Mouse (Mus musculus) layer of hippocampus, adult 9-10 months (tissue): Measurements from ENCODE around the gene Aldh3b2.

Experiments used
- DNase-seq: peaks from one replicate; pipeline ENCODE4 v3.0.0; 2022; ENCODE audit warnings: low spot score

Aldh3b2 gene

DNA sequence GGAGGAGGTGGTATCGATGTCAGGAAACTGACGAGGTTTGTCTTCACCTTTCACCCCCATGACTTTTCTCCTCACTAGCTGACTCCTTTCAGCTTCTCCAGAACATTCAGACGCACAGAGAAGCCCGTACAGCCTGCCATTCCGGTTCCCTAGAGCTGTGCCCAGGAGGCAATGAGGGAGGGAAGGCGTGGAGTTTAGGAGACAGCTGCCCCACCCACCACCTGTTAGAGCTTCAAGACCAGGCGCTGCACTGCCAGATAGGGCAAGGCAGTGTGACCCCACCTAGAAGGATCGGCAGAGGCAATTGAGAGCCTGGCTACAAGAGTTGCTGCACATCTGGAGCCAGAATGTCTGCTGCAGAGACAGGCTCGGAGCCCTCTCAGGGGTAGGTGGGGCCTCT, at the start of gene Aldh3b2:
TSS of gene Aldh3b2 (plus strand) at position 100 of the 400 bp plus-strand sequence.
- DNase-seq = no peak

DNA sequence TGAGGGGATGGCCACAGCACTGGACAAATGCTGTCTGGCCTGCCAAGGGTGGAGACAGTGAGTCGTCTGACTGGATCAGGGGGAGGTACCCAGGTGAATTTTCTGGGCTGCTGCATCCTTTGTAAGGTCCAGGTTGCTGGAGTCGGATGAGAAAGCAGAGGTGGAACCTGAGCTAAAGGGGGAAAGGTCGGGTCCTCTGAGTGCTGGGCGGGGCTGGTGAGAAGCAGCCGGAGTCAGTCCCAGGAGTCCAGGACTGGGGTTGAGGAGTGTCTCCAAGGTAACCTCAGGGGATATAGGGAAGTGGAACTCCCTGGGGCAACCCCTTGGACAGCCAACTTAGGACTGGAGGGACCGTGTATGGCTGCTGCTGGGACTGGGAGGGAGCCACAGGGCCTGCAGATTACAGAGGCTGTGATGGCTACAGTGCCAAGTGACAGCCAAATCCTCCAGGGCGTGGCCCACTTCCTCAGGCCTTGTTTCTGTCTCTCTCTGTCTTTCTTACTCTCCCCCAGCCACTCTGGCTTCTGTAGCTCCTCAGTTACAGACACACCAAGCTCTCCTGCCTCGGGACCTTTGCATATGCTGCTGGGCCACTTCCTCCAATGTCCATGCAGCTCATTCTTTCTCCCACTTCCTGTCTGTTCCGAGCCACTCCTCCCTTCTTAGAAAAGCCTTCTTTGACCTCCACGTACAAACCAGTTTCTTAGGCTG, 49.3 kb upstream of the Aldh3b2 start:
- no peak for DNase-seq

DNA sequence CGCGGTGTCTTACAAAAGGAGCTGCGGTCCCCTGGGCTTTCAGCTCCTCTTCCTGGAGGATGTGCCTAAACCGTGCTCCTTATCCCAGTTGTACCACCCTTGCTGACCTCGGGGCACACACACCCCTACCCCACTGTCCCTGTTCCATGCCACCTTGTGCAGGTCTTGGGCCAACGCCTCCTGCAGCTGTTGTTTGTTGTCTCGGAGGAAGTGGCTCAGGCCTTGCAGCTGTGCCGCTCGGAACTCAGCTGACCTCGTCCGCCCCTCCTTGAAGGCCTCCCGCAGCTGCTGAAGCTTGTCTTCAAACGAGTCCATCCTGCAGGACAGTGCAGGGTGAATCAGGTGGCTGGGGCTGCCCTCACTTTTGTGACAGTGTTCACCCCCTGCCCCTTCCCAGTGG, 48.5 kb upstream of the Aldh3b2 start:
- DNase-seq = no peak

DNA sequence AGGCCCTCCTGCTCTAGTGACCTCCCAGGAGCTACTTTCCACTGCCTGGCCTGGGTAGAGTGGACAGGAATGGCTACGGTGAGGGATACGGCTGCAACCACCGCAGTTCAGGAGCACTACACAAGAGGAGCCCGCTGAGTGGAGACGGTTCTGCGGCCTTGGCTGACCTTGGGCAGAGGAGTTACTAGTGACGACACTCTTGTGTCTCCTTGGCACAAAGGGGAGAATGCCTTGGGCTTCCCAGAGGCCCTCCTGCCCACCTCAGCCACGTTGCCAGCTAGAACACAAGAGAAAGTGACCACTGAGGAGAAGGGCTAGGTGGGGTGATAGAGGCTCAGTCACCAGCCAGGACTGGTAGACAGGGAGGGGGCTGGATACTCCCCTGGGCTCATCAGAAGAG, 47.9 kb upstream of the Aldh3b2 start:
- DNase-seq = no peak

DNA sequence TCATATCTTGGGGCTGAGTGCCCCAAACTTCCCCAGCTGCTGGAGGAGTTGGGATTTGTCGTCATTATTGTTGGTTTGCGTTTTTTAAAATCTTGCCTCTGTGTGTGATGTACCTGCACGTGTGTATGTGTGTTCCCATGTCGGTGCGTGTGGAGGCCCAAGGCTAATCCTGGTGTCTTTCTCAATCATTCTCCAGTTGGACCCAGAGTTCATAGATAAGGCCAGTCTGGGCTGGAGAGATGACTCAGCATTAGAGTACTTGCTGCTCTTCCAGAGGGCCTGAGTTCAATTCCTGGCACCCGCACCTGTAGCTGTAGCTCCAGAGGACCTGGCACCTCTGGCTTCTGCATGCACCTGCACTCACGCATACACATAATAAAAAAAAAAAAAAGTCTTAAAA, 47.3 kb upstream of the Aldh3b2 start:
- no peak for DNase-seq

DNA sequence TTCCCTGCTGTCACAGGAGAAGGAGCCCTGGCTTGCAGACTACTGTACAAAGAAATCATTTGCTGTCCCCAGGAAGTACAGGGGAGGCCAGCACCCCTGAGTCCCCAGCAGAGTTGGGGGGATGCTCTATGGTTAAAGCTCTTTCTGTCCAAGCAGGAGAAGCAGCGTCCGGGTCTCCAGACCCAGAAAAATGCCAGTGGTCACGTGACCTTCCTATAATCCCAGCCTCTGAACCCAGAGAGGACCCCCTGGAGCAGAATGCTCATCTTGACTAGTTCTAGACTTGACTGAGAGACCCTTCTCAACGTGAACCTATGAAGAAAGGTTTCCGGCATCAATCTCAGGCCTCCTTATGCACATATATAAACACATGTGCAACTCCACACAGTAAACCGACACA, 46.3 kb upstream of the Aldh3b2 start:
- DNase-seq = no peak

DNA sequence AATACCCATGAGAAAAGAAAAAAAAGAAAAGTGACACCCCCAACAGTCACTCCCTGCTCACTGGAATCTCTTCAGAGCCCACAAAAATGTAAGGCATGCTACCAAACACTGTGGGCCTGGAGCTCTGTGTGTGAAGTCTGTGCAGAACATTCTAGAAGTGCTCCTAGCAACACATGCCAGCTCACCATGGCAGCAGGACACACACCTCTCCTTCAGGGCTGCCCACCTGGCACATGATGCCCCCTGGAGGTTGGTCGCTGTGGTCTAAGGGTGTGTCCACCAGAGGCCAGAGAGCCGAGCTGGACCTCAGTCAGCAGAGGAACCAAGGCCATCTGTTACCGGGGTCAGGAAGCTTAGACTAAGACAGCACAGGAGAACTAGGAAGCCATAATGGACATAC, 45.8 kb upstream of the Aldh3b2 start:
- no peak for DNase-seq

DNA sequence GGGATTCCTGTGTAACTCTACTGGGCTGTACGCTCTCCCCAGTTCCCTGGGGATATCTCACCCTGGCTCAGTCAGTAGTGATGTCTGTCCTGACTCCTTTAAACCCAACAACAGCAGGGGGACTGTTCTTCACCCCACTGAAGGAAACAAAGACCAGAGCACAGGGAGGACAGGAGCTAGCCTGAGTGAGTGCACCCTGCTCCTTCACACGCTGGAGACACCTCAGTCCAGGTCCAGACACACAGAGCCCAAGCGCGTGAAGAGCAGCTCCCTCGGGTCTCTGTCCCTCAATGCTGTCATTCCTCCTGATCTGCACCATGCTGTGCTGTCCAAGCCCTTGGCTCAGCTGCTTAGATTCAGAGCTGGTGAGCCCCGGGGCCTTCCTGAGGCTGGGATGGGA, 45.4 kb upstream of the Aldh3b2 start:
- DNase-seq = no peak

DNA sequence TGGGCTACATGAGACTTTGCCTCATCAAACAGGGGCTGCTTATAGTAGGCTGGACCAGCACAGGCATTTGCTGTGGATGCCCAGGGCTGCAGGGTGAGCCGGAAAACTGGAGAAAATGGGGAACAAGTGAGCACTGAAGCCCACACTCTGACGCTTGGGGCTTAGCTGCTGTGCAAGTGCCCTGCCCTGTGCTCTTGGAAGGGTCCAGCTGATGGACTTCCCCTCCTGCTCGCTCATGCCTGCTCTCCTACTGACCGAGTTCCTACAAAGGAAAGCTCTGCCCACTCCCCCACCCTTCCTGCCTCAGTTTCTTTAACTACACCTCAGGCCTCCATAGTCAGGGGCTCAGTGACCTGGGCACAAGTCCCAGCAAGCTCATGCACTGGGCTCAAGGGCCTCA, 44.1 kb upstream of the Aldh3b2 start:
- no peak for DNase-seq

DNA sequence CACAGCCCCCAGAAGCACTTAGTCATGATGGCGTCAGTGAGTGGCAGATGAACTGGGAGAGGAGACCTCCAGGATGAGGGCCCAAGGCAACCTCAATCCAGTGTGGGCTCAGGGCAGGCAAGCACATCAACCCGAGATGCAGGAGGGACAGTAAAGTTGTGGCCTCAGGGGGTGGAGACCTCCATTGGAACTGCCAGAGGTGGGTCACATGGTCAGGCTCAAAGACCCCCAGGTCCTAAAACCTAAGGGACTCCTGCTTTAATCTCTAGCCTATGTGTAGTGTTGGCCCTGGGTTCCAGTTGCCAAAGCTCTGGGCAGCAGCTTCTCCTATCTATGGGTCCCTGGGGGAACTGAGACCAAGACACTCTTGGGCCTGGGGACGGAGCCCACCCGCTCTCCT, 43.3 kb upstream of the Aldh3b2 start:
- no peak for DNase-seq

DNA sequence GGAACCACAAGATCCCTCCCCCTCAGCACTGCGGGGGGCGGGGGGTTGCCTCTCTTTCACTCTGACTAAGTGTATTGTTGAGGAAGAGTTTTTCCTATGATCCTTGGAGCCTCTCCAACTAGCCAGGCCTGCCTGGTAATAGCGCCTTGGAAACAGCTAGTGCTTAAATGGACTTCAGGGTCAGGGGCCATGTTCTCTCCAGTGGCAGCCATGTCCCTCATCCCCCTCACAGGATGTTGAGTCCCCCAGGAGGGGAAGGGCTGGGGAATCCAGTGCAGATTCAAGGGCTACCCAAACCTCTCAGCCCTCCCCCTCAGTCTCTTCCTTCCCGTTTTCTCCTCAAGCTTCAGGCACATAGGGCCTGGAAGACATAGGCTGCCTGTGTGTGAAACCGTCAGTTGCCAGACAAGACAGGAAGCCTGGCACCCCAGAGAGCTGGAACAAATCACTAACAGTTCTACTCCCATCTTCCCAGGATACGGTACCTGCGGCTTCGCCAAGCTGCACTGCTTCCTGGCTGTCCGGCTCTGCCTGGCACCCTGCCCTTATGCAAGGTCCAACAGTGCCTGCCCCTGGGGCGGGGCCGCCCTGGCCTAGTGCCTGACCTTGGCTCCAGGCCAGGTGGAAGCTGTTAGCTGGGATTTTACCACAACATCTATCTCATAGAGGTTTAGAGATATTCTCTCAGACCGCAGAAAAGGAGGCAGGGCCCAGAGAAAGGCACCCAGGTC, 42.8 kb upstream of the Aldh3b2 start, which contains the start of gene Aldh3b1:
TSS of gene Aldh3b1 (minus strand) at position 598 of the 731 bp plus-strand sequence.
- no peak for DNase-seq

DNA sequence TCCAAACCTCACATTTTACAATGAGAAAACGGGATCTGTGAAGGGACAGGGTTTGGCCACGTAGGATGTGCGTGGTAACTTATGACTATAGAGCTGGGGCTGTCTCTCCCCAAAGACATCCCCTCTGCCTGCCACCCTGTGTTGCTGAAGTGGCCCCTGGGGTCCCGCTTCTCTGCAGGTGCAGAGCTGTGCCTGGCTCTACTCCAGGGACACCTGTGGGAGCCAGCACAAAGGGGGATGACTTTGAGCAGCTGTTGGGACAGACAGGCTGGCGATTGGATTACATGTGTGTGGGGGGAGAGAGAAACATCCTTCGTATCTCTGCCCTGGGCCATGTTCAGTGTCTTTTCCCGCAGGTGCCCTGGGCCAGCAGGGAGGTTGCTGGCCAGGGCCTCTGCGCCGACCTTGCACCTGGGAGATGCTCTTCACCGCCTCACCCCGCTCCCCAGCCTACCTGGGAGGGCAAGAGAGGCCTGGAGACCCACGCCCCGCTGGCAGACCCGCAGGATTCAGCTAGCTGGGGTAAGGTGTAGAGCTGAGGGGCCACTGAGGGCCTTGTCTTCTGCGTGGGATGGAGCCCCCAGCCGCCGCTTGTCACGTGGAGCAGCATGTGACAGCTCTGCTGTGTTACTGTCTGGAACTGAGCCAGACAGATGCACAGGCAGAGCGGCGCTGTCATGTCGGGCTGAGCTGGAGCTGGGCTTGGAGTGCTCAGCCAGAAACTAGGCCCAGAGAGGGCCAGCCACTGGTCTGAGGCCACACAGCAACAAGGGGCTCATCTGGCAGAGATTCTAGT, 41.7 kb upstream of the Aldh3b2 start:
- DNase-seq = no peak

DNA sequence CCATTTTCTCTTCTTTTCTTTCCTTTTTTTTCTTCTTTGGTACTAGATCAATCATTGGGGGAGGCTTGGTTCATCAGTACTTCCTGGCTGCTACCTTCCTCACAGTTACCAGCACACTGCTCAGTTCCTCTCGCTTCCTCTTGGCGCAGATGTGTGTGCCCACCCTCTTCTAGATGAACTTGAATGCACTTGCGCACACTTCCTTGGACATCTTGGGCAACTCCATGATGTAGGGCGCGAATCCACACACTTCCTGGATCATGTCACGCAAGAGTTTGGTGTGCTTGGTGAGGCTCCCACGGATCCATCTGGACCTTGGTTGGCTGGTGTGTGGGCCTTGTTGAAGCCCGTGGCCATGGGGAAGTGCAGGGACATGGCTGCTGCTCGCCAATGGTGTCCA, 40.4 kb upstream of the Aldh3b2 start:
- DNase-seq = no peak

DNA sequence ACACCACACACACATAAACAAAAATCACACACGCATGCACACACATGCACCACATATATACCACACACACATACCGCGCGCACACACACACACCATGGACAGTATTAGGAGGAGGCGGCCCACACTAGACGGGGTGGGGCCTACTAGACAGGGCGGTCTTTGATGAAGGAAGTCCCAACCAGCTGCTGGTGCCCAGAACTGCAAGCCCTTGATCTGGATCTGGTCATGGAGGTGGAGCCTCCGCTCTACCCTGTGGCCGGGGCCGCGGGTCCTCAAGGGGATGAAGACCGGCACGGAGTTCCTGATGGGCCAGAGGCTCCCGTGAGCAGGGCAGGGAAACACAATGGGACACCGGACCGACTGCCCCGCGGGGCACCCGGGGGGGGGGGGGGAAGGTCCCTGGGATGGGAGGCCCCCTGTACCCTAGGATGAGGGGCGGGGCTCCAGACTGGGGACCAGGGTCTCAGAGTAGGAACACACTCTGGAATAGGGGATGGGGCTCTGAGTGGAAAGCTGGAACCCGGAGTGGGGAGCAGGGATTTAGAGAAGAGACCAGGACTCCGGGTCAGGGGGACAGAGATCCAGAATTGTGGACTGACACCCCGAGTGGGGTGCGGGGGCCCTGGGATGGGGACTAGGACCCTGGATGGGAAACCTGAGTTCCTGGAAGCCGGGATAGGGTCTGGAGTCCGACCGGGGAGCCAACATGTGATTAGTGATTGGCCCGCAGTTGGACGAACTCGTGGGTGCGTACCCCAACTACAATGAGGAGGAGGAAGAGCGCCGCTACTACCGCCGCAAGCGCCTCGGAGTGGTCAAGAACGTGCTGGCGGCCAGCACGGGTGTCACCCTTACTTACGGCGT, 36.9 kb upstream of the Aldh3b2 start, which contains the start of gene Unc93b1:
TSS of gene Unc93b1 (plus strand) at position 155 of the 864 bp plus-strand sequence.
- no peak for DNase-seq

DNA sequence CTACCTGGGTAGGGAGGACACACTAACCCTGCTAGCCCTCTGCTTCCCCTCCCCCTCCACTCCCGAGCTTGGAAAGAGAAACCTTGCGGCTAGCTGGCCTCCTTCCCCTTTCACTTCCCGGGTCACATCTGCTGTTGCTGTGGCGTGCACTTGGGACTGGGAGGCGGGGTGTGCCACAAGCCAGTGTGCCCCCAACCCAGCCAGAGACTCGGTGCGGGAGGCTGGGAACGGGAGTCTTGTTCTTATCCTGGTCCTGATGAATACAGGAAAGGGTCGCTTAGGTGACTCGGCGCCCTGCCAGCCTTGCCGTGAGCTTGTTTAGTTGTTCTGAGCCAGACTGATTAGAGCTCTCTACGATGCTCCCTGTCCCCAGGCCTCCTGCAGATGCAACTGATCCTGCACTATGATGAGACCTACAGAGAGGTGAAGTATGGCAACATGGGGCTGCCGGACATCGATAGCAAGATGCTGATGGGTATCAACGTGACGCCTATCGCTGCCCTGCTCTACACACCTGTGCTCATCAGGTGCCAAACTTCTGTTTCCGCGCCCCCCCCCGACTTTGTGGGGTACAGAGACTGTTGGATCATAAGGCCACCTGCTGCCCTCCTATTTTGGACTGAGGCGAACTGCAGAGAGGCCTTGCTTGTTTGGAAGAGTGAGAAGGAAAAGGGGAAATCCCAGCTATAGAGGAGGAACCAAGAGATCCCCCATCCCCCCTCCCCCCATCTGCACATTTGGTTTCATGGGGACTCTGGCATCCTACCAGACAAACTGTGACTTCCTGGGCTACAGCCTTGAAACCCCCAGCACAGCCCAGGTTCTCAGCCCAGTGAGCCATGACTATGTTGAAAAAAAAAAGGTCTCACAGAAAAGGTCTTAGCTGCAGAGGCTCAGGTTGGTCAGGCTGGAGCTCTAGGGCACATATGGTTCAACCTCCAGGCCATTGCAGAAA, 36.0 kb upstream of the Aldh3b2 start:
- DNase-seq = no peak

DNA sequence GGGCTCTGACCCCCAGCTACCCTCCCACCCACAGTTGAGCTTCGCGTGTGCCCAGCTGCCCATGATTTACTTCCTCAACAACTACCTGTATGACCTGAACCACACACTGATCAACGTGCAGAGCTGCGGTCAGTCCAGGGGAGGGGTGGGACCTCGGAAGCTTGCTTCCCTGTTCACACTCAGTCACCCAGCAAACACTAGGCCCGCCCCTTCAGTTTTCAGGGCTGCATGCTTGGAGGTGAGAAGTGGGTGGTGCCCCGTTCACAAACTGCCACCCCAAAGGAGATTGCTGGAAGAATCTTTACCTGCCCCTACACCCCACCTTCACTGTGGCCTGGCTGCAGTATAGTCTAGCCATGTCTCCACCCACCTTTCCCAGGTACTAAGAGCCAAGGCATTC, 29.8 kb upstream of the Aldh3b2 start:
- DNase-seq = no peak

DNA sequence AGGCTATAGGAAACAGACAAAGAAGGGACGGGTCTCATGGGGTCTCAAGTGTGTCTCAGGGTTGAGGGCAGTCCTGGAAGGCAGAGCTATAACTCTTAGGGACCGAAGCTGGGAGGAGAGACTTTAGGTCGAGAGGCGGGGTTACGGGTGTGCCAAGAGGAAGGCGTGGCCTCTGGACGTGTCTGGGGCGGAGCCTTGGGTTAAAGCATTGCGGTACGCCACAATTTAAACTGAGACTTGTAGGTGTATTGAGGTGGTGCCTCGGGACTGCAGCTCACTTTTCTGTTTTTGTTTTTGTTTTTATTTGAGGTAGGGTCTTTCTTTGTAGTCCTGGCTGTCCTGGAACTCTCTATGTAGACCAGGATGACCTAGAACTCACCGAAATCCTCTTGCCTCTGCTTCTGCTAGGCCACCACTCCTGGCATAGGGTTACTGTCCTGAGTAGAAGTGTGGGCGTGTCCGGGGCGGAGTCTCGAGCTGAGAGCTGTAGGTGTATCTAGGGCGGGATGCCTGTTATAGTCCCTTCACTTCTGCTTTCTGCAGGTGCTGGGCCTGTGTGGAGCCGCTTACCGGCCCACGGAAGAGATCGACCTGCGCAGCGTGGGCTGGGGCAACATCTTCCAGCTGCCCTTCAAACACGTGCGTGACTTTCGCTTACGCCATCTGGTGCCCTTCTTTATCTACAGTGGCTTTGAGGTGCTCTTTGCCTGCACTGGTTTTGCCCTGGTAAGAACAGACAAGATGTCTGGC, 29.0 kb upstream of the Aldh3b2 start:
- DNase-seq = no peak

DNA sequence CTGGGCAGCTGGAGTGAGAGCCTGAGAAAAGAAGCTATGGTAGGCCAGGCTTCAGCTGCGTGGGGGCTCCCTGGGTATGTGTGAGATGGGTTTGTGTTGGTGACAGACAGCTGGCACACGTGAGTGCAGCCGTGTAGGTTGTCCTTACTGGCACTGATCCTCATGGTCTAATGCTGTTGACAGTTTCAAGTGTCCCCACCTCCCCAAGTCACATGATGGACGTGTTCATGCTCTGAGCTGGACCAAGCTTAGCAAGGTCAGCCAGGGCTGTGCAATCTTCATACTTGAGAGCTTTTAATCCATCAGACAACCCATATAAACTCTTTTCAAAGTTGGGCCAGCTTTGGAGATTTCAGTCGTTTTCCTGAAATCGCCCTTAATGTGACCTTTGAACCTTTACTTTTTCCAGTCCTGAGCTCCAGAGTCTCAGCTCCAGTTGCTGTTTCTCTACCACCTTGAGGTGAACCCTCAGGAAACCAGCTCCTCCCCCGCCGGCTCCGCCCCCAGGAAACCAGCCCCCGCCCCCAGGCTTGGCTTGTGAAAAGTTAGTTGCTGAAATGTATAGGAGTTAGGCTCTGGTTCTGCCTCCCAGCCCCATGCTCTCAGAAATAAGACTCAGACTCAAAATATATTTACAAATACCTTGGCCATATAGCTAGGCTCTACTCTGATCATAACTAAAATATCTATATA, 26.1 kb upstream of the Aldh3b2 start:
- DNase-seq = no peak

DNA sequence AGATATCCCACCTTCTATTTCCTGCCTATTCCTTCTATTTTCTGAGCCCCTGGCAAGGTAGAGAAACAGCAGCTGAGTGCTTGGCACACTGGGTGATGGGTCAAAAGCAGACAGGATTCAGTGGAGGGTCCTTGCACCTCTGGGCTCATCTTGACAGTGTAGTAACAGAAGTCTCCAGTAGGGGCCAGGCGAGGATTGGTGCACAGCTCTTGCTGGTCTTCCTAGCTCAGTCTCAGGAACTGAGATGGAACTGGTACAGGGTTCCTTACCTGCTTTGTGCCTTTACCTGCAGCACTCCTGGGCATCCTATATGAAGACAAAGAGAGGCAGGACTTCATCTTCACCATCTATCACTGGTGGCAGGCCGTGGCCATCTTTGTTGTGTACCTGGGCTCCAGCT, 25.4 kb upstream of the Aldh3b2 start:
- peak; percentile 53 for DNase-seq
